Mouse (Mus musculus): Measurements from ENCODE around the gene Mcf2l.

DNA sequence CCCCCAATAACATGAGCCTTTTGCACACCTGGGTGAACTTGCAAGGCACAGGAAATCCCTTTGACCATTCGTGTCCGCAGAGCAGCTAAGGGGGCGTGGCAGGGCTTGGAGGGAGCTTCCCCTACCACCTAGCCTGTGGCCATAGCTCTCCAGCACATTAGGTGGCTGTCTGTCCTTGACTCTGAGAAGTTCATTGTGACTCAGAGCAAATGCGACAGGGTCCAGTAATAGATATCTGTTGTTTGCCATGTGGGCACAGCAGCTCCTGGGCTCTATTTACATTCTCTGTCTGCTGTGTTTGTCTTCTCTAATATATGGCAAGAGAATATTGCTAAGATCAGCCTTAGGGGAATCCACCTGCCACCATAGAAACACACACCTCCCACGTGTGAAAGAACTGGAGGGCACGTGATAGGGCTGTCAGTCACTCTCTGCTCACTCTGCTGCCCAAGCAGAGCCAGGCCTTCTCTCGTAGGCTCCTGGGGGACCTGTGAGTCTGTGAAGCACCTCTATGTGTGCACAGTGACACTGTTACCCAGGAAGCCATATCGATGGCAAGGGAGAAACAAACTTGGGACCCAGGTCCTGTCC lies 60.9 kb downstream of the Mcf2l start:
- TF ChIP-seq POLR2A (IDR thresholded peaks at IDR 0.05; ENCODE audit: extremely low read depth, insufficient read depth, low read length) = no peak
- no peak for TF ChIP-seq CTCF (IDR thresholded peaks at IDR 0.05; ENCODE audit: extremely low read depth, insufficient read depth, low read length)

Measured in cortical plate, adult 2 months (tissue).